Mouse (Mus musculus): ENCODE measurements around the gene Olfr1358. TPM values are rescaled to one million over a fixed set of nuclear protein-coding genes. Genes with fewer than 3 reads are reported as not detected.

Olfr1358 gene
- total and polyA plus RNA-seq, 3 experiments: not detected

DNA sequence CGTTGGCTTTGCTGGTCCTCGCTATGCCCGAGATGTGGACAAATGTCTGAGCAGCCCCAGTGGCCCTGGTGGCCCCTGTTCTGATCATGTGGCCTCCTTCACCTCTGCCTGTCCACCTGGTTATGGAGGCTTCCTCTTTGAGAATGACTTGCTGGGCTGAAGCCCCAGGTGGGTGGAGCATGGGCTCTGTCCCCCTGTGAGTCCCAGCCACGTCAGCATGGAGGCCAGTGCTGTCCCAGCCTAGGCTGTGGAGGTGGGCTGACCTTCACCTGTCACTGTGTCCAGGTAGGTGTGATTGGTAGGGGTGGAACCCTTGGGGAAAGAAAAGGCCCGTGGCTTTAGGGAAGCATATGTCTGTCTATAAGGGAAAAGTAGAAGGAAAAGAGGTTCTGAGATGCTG is 30.4 kb upstream of the Olfr1358 start:
- Histone ChIP-seq H3K36me3 (replicated peaks in 1 of 2; ENCODE audit: control insufficient read depth in 1 of 2, insufficient read depth in 1 of 2, low read length in 1 of 2) (no peaks in the 10 kb centered on the region), H3K4me1 (ENCODE audit: control insufficient read depth in 1 of 2, insufficient read depth in 2 of 2) (peaks cover 3 to 4% of the 10 kb centered on the region in 2 experiments; a peak in 1 of 4 replicates), H3K79me2 (replicated peaks; ENCODE audit: control insufficient read depth, extremely low read depth, insufficient read depth, poor library complexity, severe bottlenecking) (no peaks in the 10 kb centered on the region), H3K27me3 (replicated peaks) (peaks cover 73% of the 10 kb centered on the region), H3K9me3 (replicated peaks; ENCODE audit: low read length) (peaks cover 9% of the 10 kb centered on the region), H3K4me3 (replicated peaks in 1 of 3; ENCODE audit: low read depth in 2 of 3, low read length in 2 of 3, poor library complexity in 1 of 3) (no peak overlapping the region), H3K9ac (ENCODE audit: insufficient read depth, low read depth) (no peak overlapping the region), H3K4me2 (ENCODE audit: insufficient read depth, low read depth, poor library complexity, severe bottlenecking) (no peak overlapping the region), H3K27ac (ENCODE audit: insufficient read depth, low read depth) (no peak overlapping the region)
- in situ Hi-C loops (cut with MboI; ENCODE audit: low pct_ligation_motif_present, low pct_unique_long_range_greater_than_20kb, low sequenced_read_pairs) (no loop called here), dilution Hi-C loops (cut with MboI; ENCODE audit: extremely low pct_ligation_motif_present, extremely low pct_unique_long_range_greater_than_20kb, low sequenced_read_pairs) (no loop called here)
- no peak for DNase-seq (ENCODE audit: extremely low read depth)
- TF ChIP-seq ELF1 (IDR thresholded peaks at IDR 0.05; ENCODE audit: low read depth, low read length) (no peak), ZNF384 (IDR thresholded peaks at IDR 0.05; ENCODE audit: low read depth, low read length) (no peak)

DNA sequence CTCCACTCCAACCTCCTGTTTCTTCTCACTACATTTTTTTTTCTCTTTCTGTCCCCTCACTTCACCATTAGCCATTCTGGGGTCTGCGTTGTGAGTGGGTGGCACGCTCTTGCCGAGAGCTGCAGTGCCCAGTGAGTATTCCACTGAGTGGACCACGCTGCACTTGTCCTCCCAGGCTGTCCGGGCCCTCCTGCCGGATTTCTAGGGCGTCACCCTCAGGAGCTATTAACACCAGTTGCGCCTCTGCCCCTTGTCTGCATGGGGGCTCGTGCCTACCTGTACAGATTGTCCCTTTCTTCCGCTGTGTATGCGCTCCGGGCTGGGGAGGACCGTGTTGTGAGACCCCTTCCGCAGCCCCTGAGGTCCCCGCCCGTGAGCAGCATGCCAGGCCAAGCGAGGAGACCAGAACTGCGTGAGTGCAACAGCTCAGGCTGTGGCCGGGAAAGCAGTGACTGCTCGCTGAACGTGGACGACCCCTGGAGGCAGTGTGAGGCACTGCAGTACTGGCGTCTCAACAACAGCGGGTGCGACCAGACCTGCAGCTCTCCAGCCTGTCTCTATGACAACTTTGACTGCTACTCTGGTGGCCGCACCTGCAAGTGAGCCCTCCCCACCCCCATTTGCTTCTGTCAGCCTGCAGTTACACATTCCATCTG is 29.7 kb upstream of the Olfr1358 start:
- Histone ChIP-seq H3K27me3 (replicated peaks) (peaks cover 75% of the 10 kb centered on the region), H3K9me3 (replicated peaks; ENCODE audit: low read length) (peaks cover 2% of the 10 kb centered on the region), H3K4me3 (replicated peaks in 1 of 3; ENCODE audit: low read depth in 2 of 3, low read length in 2 of 3, poor library complexity in 1 of 3) (no peak overlapping the region), H3K79me2 (replicated peaks; ENCODE audit: control insufficient read depth, extremely low read depth, insufficient read depth, poor library complexity, severe bottlenecking) (no peaks in the 10 kb centered on the region), H3K9ac (ENCODE audit: insufficient read depth, low read depth) (no peak overlapping the region), H3K4me1 (ENCODE audit: control insufficient read depth in 1 of 2, insufficient read depth in 2 of 2) (peaks cover 3 to 4% of the 10 kb centered on the region in 2 experiments; a peak in 1 of 4 replicates), H3K27ac (ENCODE audit: insufficient read depth, low read depth) (no peak overlapping the region), H3K36me3 (replicated peaks in 1 of 2; ENCODE audit: control insufficient read depth in 1 of 2, insufficient read depth in 1 of 2, low read length in 1 of 2) (no peaks in the 10 kb centered on the region), H3K4me2 (ENCODE audit: insufficient read depth, low read depth, poor library complexity, severe bottlenecking) (no peak overlapping the region)
- peak; percentile 68 for DNase-seq (ENCODE audit: extremely low read depth)
- TF ChIP-seq TCF12 (IDR thresholded peaks at IDR 0.05; ENCODE audit: low read depth, low read length) (no peak), MYC (IDR thresholded peaks at IDR 0.05; ENCODE audit: low read depth, low read length) (no peak), MXI1 (IDR thresholded peaks at IDR 0.05; ENCODE audit: low read depth, low read length) (no peak), BHLHE40 (IDR thresholded peaks at IDR 0.05; ENCODE audit: low read depth, low read length) (0 out of 2 replicates have a peak, but pooled peaks have one; percentile 19), CTCF (conservative IDR thresholded peaks at IDR 0.05 in 1 of 2, IDR thresholded peaks at IDR 0.05 in 1 of 2; ENCODE audit: low read depth in 2 of 2, low read length in 2 of 2) (peak; percentile 85 to 86), JUND (conservative IDR thresholded peaks at IDR 0.05; ENCODE audit: low read depth, low read length) (no peak), RAD21 (IDR thresholded peaks at IDR 0.05; ENCODE audit: low read depth, low read length) (peak; percentile 64), GABPA (IDR thresholded peaks at IDR 0.05; ENCODE audit: insufficient replicate concordance, low read depth, low read length) (no peak), UBTF (IDR thresholded peaks at IDR 0.05; ENCODE audit: low read depth, low read length) (no peak), SMC3 (IDR thresholded peaks at IDR 0.05; ENCODE audit: low read depth, low read length) (peak; percentile 75)
- dilution Hi-C loops (cut with MboI; ENCODE audit: extremely low pct_ligation_motif_present, extremely low pct_unique_long_range_greater_than_20kb, low sequenced_read_pairs): no loop called here
- in situ Hi-C loops (cut with MboI; ENCODE audit: low pct_ligation_motif_present, low pct_unique_long_range_greater_than_20kb, low sequenced_read_pairs): no loop called here
